Mouse (Mus musculus) stomach, embryonic 14.5 days (tissue): Measurements from ENCODE around the gene Fbxo46. TPM values are rescaled to one million over a fixed set of nuclear protein-coding genes. Genes with fewer than 3 reads are reported as not detected.

Experiments
- microRNA counts: library from miRNA; unstranded; fragments of <30 nt; microRNA quantifications from one replicate; lab custom pipeline; 2016
- microRNA-seq: library from miRNA; unstranded; fragments of <30 nt; microRNA quantifications from one replicate; pipeline ENCODE4, GENCODE M21; 2016
- polyA plus RNA-seq: library from polyadenylated mRNA; unstranded; fragments of >200 nt; fragmentation: Nextera tagmentation; extraction: Ambion mirVana; gene quantifications from 2 replicates; pipeline ENCODE4 v1.2.1, GENCODE M21; 2014

Fbxo46 gene
- polyA plus RNA-seq, 1 experiment from 2014 or later: 9.1 TPM

MicroRNAs encoded within 50 kb of the gene (microRNA counts, 519-probe panel; counts per million panel counts)
- microRNA mmu-miR-330 (lab: Ali Mortazavi, UCI): not detected

Small RNA genes lying within 50 kb of the gene (microRNA-seq; reads per million reads assigned to microRNA genes)
- 1.0 reads per million for gene Mir3100
- gene Mir330: 259 reads per million, percentile 59 among the genes with 10 or more reads in this experiment

Other genes with a start within 250 kb of the Fbxo46 start
- 23.9 and 32.8 TPM in 2 replicates for gene Pglyrp1, start 248.5 kb upstream of the Fbxo46 start, polyA plus RNA-seq
- gene Ccdc61, start 209.4 kb upstream of the Fbxo46 start, polyA plus RNA-seq: 18.5 and 21.7 TPM in 2 replicates
- gene Nova2, start 194.0 kb upstream of the Fbxo46 start, polyA plus RNA-seq: 0.81 and 1.2 TPM in 2 replicates
- not detected in 2 replicates for gene Nanos2, start 132.5 kb upstream of the Fbxo46 start, polyA plus RNA-seq
- gene Mypop, start 128.6 kb upstream of the Fbxo46 start, polyA plus RNA-seq: 3.0 and 3.5 TPM in 2 replicates
- 22.7 and 25.5 TPM in 2 replicates for gene Irf2bp1, start 115.8 kb upstream of the Fbxo46 start, polyA plus RNA-seq
- gene Foxa3, start 96.3 kb upstream of the Fbxo46 start, polyA plus RNA-seq: 14.8 and 15.3 TPM in 2 replicates
- 21.7 and 23.7 TPM in 2 replicates for gene Sympk, start 95.5 kb upstream of the Fbxo46 start, polyA plus RNA-seq
- not detected in 2 replicates for gene Rsph6a, start 65.2 kb upstream of the Fbxo46 start, polyA plus RNA-seq
- gene Dmwd, start 43.6 kb upstream of the Fbxo46 start, polyA plus RNA-seq: 14.3 and 16.8 TPM in 2 replicates
- gene Dmpk, start 36.0 kb upstream of the Fbxo46 start, polyA plus RNA-seq: 70.9 and 72.0 TPM in 2 replicates
- 17.4 and 18.6 TPM in 2 replicates for gene Six5, start 25.3 kb upstream of the Fbxo46 start, polyA plus RNA-seq
- 4.6 and 5.7 TPM in 2 replicates for gene Gm4969, start 1.5 kb upstream of the Fbxo46 start, polyA plus RNA-seq
- 10.9 and 11.3 TPM in 2 replicates for gene Qpctl, start 29.4 kb downstream of the Fbxo46 start, polyA plus RNA-seq
- 143 and 161 TPM in 2 replicates for gene Snrpd2, start 29.9 kb downstream of the Fbxo46 start, polyA plus RNA-seq
- gene Gipr, start 46.3 kb downstream of the Fbxo46 start, polyA plus RNA-seq: 1.1 and 1.9 TPM in 2 replicates
- 4.1 and 4.8 TPM in 2 replicates for gene Eml2, start 56.6 kb downstream of the Fbxo46 start, polyA plus RNA-seq
- gene Gpr4, start 92.7 kb downstream of the Fbxo46 start, polyA plus RNA-seq: 1.4 and 2.0 TPM in 2 replicates
- 37.1 and 42.9 TPM in 2 replicates for gene Opa3, start 108.5 kb downstream of the Fbxo46 start, polyA plus RNA-seq
- gene Vasp, start 152.0 kb downstream of the Fbxo46 start, polyA plus RNA-seq: 48.1 and 64.9 TPM in 2 replicates
- 0.15 TPM in 1 of 2 replicates, not detected in the other for gene Ppm1n, start 160.2 kb downstream of the Fbxo46 start, polyA plus RNA-seq
- gene Rtn2, start 162.8 kb downstream of the Fbxo46 start, polyA plus RNA-seq: 11.7 and 13.9 TPM in 2 replicates
- 0.07 TPM in 1 of 2 replicates, not detected in the other for gene Fosb, start 190.2 kb downstream of the Fbxo46 start, polyA plus RNA-seq
- gene Ercc1, start 224.9 kb downstream of the Fbxo46 start, polyA plus RNA-seq: 86.0 and 92.8 TPM in 2 replicates
- gene Cd3eap, start 239.6 kb downstream of the Fbxo46 start, polyA plus RNA-seq: 20.5 and 23.9 TPM in 2 replicates
- gene Ppp1r13l, start 239.9 kb downstream of the Fbxo46 start, polyA plus RNA-seq: 9.6 and 10.0 TPM in 2 replicates